ENCODE assay signal across 25 mouse cellular contexts in the genomic region with DNA sequence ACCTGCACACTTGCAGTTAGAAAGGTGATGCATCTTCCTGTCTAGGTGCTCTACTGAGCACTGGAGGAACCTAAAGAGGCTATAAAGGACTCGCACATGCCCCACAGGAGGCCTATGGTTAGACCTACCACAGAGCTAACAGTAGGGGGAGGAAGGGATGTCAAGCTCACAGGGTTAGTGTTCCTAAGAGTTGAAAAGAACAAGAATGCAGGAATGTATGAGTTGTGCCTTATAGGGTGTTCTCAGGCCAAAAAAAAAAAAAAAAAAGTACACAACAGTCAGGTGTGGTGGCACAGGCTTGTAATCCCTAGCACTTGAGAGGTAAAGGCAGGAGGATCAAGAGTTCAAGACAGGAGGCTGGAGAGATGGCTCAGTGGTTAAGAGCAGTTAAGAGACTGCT.
"Had no signal": no experiment of that assay in that cellular context is flagged by ENCODE, and none has a peak within 500 bp of the region (broad histone marks: within the 10 kb centered on the region; RNA-seq: fewer than 3 reads in every experiment).

No protein-coding gene starts in this region.

- H3K4me3 ChIP-seq: heart, embryonic 10.5 days; heart, embryonic 13.5 days; heart, embryonic 15.5 days; hindbrain, embryonic 13.5 days; hindbrain, embryonic 15.5 days; layer of hippocampus, adult 2 months; left cerebral cortex, adult 2 months; limb, embryonic 10.5 days; limb, embryonic 12.5 days; liver, embryonic 13.5 days; liver, embryonic 15.5 days had no signal

- H3K4me2 ChIP-seq: heart, embryonic 13.5 days; heart, embryonic 15.5 days; hindbrain, embryonic 13.5 days; hindbrain, embryonic 15.5 days; limb, embryonic 12.5 days; liver, embryonic 11.5 days; liver, embryonic 13.5 days; liver, embryonic 15.5 days had no signal

- ATAC-seq: hindbrain, postnatal 0 days; intestine, embryonic 16.5 days; liver, postnatal 0 days had no signal

- H3K4me1 ChIP-seq: hindbrain, embryonic 13.5 days; hindbrain, embryonic 15.5 days; limb, embryonic 12.5 days had no signal

- H3K9ac ChIP-seq: heart, embryonic 13.5 days; heart, embryonic 15.5 days; hindbrain, embryonic 13.5 days; hindbrain, embryonic 15.5 days; limb, embryonic 12.5 days; liver, embryonic 13.5 days; liver, embryonic 15.5 days; liver, postnatal 0 days had no signal

- H3K27ac ChIP-seq: heart, embryonic 10.5 days; heart, embryonic 13.5 days; heart, embryonic 15.5 days; hindbrain, embryonic 13.5 days; hindbrain, embryonic 15.5 days; hindbrain, postnatal 0 days; layer of hippocampus, adult 2 months; left cerebral cortex, adult 2 months; limb, embryonic 10.5 days; limb, embryonic 12.5 days; liver, embryonic 13.5 days; liver, embryonic 15.5 days had no signal

- DNase-seq: gastrocnemius, postnatal 14 days; heart, adult 18-20 months; heart, postnatal 14 days; heart, postnatal 36 days; kidney, adult 11 months; kidney, adult 2 months; kidney, adult 9 months; kidney, postnatal 14 days; kidney, postnatal 36 days; liver; liver, embryonic 13.5 days; liver, postnatal 0 days had no signal

- H3K27me3 ChIP-seq: heart, embryonic 13.5 days; heart, embryonic 15.5 days; hindbrain, embryonic 13.5 days; hindbrain, embryonic 15.5 days; limb, embryonic 12.5 days; liver, embryonic 13.5 days; liver, embryonic 15.5 days had no signal

- H3K9me3 ChIP-seq: heart, embryonic 10.5 days; heart, embryonic 13.5 days; heart, embryonic 15.5 days; hindbrain, embryonic 13.5 days; hindbrain, embryonic 15.5 days; limb, embryonic 10.5 days; limb, embryonic 12.5 days; liver, embryonic 13.5 days; liver, embryonic 15.5 days had no signal

- H3K36me3 ChIP-seq: heart, embryonic 10.5 days; heart, embryonic 13.5 days; heart, embryonic 15.5 days; hindbrain, embryonic 13.5 days; hindbrain, embryonic 15.5 days; limb, embryonic 10.5 days; limb, embryonic 12.5 days; liver, embryonic 13.5 days; liver, embryonic 15.5 days had no signal
